Mouse (Mus musculus) ovary, postnatal 10 days (tissue): ENCODE measurements around the gene Hpcal1.

Source experiments
- DNase-seq: peaks from one replicate; pipeline ENCODE4 v3.0.0; 2022; ENCODE audit warnings: low spot score

Gene Hpcal1

GRCm38 (mm10) chr12:17690564-17691281, at the start of gene Hpcal1:
Hpcal1 (plus strand) TSS chr12:17690856.
- peak; percentile 97 for DNase-seq

DNA sequence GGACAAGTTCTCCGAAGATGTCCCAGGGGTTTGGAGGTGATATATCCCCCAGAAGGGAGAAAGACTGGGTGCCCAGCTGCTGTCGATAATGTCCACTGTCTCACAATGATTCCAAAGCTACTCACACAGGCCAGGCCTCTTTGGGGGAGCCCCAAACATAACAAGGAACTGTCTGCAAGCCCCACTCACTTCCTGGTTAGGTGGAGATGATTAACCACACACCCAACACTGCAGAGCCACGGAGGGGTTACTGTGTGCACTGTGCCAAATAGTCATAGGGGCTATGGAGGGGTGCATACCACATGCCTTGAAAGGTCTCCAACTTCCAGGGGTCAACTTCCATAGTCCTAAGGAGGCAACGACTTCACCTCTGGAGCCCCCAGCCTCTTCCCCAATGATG, 49.4 kb upstream of the Hpcal1 start:
- DNase-seq: no peak

GRCm38 (mm10) chr12:17644385-17645222, 46.1 kb upstream of the Hpcal1 start:
- no peak for DNase-seq

GRCm38 (mm10) chr12:17646457-17646856, 44.2 kb upstream of the Hpcal1 start:
- DNase-seq: no peak

DNA sequence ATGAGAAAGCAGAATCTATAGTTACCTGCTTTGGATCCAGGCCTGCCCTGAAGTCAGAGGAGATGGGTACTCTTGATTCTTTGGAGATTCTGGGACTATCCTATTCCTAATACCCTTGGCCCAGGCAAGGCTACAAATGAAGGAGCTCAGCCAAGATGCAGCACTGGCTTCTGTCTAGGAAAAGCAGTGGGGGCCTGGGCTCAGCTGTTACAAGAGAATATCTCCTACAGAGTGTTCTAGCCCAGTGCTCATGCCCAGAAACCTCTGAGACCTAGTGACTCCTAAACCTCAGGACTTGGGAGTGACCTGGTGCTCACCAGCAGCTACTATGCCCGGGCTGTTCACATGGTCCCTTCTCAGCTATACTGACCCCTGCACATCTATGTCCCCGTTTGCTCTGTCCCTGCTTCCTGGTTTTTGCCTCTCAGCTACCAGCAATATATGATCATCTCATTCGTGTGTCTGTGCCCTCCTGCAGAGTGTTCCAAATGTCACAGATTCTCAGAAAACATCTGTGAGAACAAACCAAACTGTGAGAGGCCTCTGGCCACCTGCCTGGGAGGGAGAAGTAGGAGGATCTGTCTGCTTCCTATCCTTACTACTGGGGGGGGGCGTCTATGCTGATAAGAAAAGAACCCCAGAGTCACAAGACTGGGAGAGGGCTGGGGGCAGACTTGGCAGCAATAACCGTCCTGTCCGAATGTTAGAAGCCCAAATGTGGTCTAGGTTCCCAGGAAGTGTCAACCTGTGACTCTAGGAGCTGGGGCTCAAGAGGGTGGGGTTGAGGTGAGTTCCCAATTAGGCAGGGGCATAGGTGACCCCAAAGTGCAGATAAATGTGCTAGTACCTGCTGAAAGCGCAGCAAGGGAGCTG, 39.2 kb upstream of the Hpcal1 start:
- no peak for DNase-seq

- DNase-seq: no peak
These were observed 38.2 kb upstream of the Hpcal1 start for GRCm38 (mm10) chr12:17652216-17653050.

DNA sequence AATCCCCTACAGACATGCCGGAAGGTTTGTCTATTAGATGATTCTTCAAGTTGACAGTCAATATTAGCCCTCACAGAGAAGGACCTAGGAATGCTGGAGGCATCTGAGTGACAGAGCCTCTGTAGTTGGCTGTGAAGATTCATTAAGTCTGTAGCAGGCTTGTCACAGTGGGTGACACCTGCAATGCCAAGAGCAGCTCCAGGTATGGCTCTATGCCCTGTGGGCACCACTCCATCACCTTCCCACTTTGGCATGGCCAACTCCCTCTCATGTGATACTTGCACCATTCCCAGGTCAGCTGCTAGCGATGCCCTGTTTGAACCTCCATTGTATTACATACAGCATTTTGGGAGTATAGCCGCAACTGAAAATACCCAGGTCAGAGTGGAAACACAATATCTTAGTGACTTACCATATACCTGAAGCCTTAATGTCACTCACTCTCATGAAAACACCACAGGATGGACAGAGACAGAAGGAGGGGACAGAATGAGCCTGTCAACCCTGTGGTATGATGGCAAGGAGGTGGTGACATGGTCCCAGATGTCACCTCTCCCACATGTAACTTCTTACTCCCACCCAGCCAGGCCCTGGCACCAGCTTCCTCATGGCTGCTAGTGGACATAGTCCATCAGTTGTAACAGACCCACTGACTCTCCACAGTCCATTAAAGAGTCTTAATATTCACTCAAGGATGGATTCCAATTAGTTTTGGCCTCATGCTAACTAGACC, 37.4 kb upstream of the Hpcal1 start:
- DNase-seq: no peak

- DNase-seq: no peak
These were observed 33.0 kb upstream of the Hpcal1 start for GRCm38 (mm10) chr12:17657561-17658195.

DNA sequence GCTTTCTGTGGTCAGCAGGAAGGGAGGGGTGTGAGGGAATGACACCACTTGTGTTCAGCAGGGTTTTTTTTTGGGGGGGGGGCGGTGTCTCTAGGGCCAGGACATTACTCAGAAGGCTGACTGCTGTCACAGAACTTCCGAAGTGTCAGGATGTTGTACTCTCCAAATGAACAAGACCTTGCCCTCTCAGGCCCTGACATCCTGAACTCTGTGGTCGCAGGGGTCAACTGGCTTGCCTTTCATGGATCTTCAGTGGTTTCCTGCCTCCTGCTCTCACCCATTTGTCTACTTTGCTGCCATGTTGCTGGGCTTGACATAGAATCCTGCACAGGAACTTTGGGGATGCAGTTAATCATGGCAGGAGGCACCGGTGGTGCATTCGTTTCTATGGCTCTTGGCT, 32.1 kb upstream of the Hpcal1 start:
- DNase-seq: no peak

DNA sequence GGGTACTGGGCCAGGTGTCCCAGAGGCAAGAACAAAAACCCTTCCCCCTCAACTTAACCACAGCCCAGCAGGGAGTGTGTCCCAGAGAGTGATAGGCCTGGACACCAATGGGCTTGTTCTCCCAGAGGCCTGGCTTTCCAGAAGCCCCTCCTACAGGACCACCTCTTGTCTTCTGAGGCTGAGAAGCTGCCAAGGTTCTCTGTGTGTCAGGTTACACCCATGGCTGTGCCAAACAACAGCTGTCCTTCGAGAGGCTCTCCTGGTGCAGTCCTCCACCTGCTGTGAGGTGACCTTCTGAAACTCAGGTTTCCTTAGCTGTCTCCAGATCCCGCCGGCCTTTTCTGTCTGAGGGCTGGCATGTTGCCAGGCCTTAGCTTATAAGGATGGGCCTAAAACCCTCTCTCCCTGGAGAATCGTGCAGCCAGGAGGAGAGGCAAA, 29.2 kb upstream of the Hpcal1 start:
- peak; percentile 10 for DNase-seq

DNA sequence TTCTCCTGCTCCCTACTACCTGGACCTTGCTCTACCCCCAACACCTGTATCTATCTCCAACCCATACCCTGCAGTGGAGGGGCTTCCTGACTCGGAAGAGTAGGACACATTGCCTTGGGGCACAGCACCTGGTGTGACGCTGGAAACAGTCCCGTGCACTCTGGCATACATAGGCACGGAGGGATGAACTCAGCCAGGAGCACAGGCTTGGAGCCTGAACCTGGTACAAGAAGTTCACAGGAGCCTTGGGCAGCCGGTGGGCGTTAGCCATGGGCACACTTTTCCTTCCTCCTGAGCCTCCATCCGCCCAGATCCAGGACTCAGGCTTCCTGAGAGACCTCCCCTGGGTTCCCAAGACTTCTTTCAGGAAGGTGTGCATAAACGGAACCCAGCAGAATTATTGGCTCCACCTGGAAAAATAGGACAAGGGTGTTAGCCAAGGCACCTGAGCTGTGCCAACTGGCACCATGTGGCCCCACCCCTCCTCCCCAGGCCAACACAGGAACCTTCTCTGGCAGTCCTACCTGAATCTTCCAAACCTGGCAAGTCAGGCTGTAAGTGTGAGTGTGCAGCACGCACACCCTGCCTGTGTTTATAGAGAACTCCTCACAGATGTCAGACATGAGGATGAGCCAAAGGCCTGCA, 26.5 kb upstream of the Hpcal1 start:
- no peak for DNase-seq

DNA sequence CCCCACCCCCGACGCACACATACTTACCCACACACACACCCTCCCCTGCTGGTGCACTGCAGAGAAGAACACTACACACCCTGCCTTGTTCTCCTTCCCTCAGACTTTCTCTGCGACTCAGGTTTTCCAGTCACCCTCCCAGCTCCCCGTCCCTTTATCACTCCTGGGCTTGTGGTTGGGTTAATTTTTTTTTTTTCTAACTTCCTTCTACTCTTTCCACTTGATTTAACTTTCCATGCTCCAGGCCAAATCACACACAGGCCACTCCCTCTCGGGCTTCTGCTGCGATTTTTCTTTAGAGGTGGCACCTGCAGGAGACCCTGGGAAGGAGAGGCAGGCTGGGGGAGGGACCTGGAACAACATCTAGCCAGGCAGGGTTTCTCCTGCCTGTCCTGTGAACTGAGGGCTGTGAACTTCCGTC, 24.7 kb upstream of the Hpcal1 start:
- DNase-seq: no peak

DNA sequence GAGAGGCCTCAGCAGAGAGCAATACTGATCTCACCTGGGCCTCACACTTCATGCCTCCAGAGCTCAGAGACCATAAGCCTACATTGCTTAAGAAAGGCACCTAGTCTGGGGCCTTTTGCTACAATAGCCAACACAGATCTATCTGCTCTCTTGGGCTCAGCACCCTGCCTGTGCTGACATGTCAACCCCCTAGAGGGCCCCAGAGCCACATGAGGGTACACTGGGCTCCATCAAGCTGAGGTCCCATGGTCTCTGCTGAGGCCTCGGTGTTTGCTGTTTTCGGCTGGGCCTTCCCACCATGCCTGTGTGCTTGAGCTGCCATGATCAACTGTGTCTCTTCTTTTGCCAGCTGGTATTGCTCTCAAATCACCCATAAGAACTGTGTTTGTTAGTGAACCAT, 24.0 kb upstream of the Hpcal1 start:
- DNase-seq: no peak

DNA sequence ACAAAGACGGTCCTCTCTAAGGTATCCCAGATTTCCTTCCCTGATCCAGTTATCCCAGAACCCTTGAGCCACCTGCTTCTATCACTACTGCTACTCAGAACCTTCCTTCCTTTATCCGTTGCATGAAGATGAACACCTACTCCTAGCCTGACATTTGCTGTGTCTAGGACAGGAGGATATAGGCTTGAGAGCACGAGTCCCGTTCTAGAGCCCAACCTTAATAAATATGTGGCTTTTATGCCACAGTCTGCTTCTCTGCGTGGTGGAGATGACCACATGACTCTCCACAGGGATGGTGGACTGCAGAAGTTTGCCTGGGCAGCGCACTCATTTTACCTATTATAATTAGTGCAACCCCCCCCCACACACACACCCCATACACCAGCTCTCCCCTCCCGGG, 16.9 kb upstream of the Hpcal1 start:
- DNase-seq: no peak

GRCm38 (mm10) chr12:17674182-17674812, 16.4 kb upstream of the Hpcal1 start:
- no peak for DNase-seq

DNA sequence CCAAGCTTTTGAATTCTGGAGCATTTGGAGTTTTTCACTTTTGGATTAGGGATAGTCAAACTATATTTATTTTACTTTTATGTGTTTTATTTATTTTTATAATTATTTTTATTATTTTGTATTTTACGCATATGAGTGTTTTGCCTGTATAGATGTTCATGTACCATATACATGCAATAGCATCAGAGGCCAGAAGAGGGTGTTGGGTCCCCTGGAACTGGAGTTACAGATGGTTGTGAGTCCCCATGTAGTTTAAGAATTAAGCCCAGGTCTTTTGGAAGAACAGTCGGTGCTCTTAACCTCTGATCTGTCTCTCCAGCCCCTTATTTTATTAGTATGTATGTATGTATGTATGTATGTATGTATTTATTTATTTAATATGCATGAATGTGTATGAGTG, 12.9 kb upstream of the Hpcal1 start:
- no peak for DNase-seq

GRCm38 (mm10) chr12:17679571-17679970, 11.1 kb upstream of the Hpcal1 start:
- DNase-seq: no peak

DNA sequence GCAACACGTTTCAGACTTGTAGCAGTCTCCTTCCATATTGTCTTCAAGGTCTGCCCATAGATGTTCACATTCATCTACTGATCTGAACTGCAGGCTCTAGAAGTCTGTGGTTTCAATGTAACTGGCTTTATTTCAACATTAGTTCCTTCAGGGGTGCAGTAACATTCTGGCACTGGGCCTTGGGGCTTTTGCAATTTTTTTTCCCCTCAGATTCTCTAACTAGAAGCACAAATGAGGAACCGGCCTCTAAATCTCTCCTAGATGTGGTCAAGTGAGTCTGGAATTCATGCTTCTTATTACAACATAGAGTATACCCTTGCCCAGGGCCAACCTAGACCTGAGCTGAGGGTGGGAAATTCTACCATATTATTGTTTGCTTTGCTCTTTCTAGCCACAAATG, 8.5 kb upstream of the Hpcal1 start:
- no peak for DNase-seq

DNA sequence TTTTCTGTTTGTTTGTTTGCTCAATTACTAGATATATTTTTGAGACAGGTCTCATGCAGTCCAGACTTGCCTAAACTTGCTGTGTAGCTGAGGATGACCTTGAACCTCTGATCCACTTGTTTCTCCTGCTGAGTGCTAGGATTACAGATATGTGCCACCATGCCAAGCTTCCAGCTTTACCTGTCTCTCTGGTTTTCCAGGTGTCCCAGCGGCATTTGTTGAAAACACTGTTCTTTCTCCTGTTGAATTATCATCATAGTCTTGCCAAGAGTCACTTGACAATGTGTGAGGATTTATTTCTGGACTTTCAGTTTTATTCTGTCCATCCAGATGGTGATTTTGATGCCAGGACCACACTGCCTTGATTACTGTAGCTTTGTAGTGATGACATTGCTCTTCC, 6.3 kb upstream of the Hpcal1 start:
- no peak for DNase-seq
